Mouse (Mus musculus) E14TG2a.4 (cell line): Measurements from ENCODE around the gene Arhgef28.

Source experiments
- CTCF ChIP-seq: conservative IDR thresholded peaks from 2 replicates; pipeline ENCODE4 v1.5.1; 2014; ENCODE audit warnings: low read length
- POU5F1 ChIP-seq: IDR thresholded peaks from 2 replicates; pipeline ENCODE4 v1.6.1; 2014; ENCODE audit warnings: low read length, borderline replicate concordance

- TF ChIP-seq CTCF, result peak; percentile 55
- TF ChIP-seq POU5F1, result no peak
These were observed 165.6 kb downstream of the Arhgef28 start for GRCm38 (mm10) chr13:98040628-98041150.
